Mouse (Mus musculus): ENCODE results near the gene Zfand5. TPM values are rescaled to one million over a fixed set of nuclear protein-coding genes. Genes with fewer than 3 reads are reported as not detected.

Zfand5 gene
- polyA plus RNA-seq, 1 experiment: 252 TPM

DNA sequence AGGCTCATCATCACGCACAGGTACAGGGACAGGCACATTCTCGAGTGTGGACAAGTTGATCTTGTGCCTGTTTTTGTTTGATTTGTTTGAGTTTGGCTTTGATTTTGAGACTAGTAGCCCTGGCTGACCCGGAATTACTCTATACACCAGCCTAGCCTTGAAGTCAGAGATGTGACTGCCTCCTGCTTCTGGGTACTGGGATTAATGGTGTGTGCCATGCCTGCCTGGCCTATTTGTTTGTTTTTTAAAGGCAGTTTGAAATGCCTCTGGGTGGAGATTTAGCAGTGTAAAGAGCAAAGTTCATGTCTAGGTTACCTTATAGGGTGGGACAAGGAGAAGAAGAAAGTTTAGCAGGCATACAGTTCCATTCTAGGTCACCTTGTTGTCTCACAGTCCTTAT is 43.6 kb downstream of the Zfand5 start:
- no peak for TF ChIP-seq POLR2A (IDR thresholded peaks at IDR 0.05; ENCODE audit: insufficient read depth, low read depth, low read length)
- no peak for TF ChIP-seq CTCF (IDR thresholded peaks at IDR 0.05; ENCODE audit: insufficient read depth, low read depth, low read length)
- H3K27ac ChIP-seq (ENCODE audit: insufficient read depth, low read depth, low read length): no peak overlapping the region
- WGBS: 90% methylated on average over 3 of the region's 3 CpGs
- no peaks in the 10 kb centered on the region for H3K4me1 ChIP-seq (ENCODE audit: control insufficient read depth, insufficient read depth, low read length)
- no peak overlapping the region for H3K4me3 ChIP-seq (ENCODE audit: insufficient read depth, low read depth, low read length)

DNA sequence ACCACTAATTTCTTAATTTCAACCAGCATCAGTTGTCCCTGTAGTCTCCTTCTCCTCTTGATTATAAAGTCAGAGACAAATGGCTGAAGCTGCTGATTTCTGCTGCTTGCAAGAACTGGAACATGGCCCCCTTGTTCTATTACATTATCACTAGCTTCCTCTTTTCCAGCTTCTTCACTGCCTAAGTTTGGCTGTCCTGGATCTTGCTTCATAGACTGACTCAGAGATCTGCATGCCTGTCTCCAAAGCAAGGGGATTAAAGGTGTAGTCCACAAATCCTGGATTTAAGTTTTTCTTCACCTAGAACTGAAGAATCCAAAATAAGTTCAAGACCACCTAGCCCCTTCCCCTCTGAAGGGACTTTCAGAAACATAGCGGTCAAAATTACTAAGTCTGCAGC is 47.5 kb downstream of the Zfand5 start:
- Histone ChIP-seq H3K4me3 (ENCODE audit: insufficient read depth, low read depth, low read length) (no peak overlapping the region), H3K27ac (ENCODE audit: insufficient read depth, low read depth, low read length) (no peak overlapping the region), H3K4me1 (ENCODE audit: control insufficient read depth, insufficient read depth, low read length) (no peaks in the 10 kb centered on the region)
- 96% methylated on average over 1 of the region's 1 CpGs for WGBS
- TF ChIP-seq POLR2A (IDR thresholded peaks at IDR 0.05; ENCODE audit: insufficient read depth, low read depth, low read length): no peak
- no peak for TF ChIP-seq CTCF (IDR thresholded peaks at IDR 0.05; ENCODE audit: insufficient read depth, low read depth, low read length)

DNA sequence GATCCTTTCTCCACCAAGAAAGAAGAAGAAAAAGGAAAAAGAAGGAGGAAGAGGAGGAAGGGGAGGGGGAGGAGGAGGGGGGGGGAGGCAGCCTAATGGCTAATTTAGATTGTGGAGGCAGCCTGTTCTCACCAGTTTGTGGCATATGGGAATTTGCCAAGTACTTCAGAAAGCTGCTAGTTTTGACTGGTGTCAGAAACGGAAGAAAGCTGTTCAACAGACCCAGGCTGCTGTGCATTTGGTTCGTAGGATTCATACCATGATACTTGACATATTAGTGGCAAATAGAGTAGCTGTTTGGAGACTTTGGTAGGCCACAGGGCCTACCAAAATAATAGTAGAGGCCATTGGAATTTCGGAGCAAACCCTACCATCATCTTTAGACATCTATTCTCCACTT is 53.3 kb downstream of the Zfand5 start:
- no peaks in the 10 kb centered on the region for H3K4me1 ChIP-seq (ENCODE audit: control insufficient read depth, insufficient read depth, low read length)
- TF ChIP-seq POLR2A (IDR thresholded peaks at IDR 0.05; ENCODE audit: insufficient read depth, low read depth, low read length): no peak
- no peak for TF ChIP-seq CTCF (IDR thresholded peaks at IDR 0.05; ENCODE audit: insufficient read depth, low read depth, low read length)
- no peak overlapping the region for H3K27ac ChIP-seq (ENCODE audit: insufficient read depth, low read depth, low read length)
- H3K4me3 ChIP-seq (ENCODE audit: insufficient read depth, low read depth, low read length): no peak overlapping the region
- 79% methylated on average over 3 of the region's 3 CpGs for WGBS

DNA sequence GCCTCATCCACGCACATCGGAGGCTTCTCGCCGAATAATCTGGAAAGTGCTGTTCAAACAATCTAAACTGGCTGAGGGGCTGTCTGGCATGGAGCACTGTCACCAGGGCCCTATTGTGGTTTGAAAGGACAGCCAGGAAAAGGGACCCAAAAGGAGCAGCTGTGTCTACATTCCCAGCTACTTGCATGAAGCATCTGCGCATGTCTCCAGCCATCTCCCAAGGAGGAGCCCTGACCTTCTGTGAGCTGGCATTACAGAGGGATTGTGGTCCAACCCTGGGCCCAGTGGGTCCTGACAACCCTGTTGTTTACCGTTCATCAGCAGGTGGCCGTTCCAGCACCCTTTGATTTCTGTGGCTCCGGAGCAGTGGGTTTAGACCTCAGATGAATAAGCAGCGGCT is 56.9 kb downstream of the Zfand5 start:
- Histone ChIP-seq H3K4me1 (ENCODE audit: control insufficient read depth, insufficient read depth, low read length) (no peaks in the 10 kb centered on the region), H3K4me3 (ENCODE audit: insufficient read depth, low read depth, low read length) (no peak overlapping the region), H3K27ac (ENCODE audit: insufficient read depth, low read depth, low read length) (no peak overlapping the region)
- no peak for TF ChIP-seq CTCF (IDR thresholded peaks at IDR 0.05; ENCODE audit: insufficient read depth, low read depth, low read length)
- TF ChIP-seq POLR2A (IDR thresholded peaks at IDR 0.05; ENCODE audit: insufficient read depth, low read depth, low read length): no peak
- 65% methylated on average over 9 of the region's 9 CpGs for whole genome bisulfite sequencing

DNA sequence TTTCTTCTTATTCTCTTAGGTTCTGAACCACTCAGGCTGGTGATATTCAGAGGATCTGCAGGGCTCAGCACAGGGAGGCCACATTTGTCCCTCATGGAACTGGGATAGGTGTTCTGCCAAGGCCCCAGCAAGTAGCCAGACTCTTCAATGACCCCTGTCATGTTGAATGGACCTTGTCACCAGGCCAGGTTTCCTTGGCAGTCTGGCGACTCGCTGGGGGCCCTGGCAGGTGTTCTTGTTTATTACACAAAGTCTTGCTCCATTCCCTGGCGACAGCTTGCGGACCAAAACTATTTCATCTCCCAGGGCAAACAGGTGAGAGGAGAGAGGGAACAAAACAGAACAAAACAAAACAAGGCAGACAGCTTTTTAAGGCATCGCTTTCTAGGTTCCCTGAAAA is 57.7 kb downstream of the Zfand5 start:
- no peak for TF ChIP-seq POLR2A (IDR thresholded peaks at IDR 0.05; ENCODE audit: insufficient read depth, low read depth, low read length)
- no peak for TF ChIP-seq CTCF (IDR thresholded peaks at IDR 0.05; ENCODE audit: insufficient read depth, low read depth, low read length)
- Histone ChIP-seq H3K4me1 (ENCODE audit: control insufficient read depth, insufficient read depth, low read length) (no peaks in the 10 kb centered on the region), H3K4me3 (ENCODE audit: insufficient read depth, low read depth, low read length) (no peak overlapping the region), H3K27ac (ENCODE audit: insufficient read depth, low read depth, low read length) (no peak overlapping the region)
- 61% methylated on average over 5 of the region's 5 CpGs for WGBS

DNA sequence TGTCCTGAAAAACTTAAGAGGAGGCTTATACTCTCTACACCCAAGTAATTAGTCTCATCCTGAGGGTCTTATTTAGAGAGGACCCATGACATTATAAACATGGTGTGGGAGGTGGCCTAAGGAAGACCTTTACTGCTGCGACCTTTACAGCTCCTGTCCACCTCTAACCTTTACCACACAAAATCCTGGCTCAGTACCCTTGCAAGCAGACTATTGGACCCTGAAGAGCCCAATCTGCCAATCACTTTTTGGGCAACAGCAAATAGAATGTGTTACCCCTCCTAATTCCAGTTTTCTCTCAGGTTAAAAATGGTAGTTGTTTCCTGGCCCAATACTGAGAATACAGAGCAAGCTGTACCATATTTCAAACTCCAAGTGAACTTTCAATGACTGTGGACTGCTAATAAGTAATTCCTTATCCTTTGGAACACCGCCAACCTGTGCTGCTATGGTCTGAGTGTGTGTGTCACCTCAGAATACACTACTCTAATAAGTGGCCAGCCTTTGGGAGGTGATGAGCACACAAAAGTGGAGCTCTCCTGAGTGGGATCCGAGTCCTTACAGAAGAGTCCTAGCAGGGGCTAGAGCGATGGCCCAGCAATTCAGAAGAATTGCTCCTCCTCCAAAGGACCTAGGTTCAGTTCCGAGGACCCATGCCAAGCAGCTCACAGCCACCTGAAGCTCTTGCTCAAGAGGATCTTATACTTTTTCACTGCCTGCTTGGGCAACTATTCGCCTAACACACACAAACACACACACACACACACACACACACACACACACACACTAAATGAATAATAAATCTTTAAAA is 58.4 kb downstream of the Zfand5 start:
- Histone ChIP-seq H3K4me3 (ENCODE audit: insufficient read depth, low read depth, low read length) (no peak overlapping the region), H3K27ac (ENCODE audit: insufficient read depth, low read depth, low read length) (no peak overlapping the region), H3K4me1 (ENCODE audit: control insufficient read depth, insufficient read depth, low read length) (no peaks in the 10 kb centered on the region)
- 91% methylated on average over 6 of the region's 6 CpGs for WGBS
- TF ChIP-seq CTCF (IDR thresholded peaks at IDR 0.05; ENCODE audit: insufficient read depth, low read depth, low read length): no peak
- no peak for TF ChIP-seq POLR2A (IDR thresholded peaks at IDR 0.05; ENCODE audit: insufficient read depth, low read depth, low read length)

DNA sequence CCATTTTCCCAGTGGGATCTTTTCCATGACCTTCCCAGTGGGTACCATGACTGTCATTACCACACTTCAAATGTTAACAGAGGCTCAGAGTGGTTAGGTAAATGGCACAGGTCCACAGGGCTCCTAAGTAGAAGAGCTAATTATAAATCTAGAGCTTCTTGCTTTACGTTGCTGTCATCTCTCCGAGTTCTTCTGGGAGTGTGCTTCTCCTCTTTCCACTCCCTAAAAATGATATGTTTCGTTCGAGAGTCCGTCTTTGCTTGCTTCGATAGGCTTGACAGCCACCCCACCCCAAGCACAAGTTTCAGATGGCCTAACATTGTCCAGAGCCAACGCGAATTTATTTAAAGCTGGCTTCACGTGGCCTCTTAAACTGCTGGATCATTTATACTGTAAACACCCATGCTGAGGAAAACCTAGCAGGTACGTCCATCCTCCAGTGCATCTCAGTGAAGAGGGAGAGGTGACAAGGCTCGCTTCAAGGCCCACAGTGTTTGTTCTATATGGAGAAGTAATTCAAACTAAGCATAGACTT is 59.6 kb downstream of the Zfand5 start:
- H3K4me3 ChIP-seq (ENCODE audit: insufficient read depth, low read depth, low read length): no peak overlapping the region
- 84% methylated on average over 11 of the region's 11 CpGs for WGBS

More for the DNA sequence above, 59.6 kb downstream of the Zfand5 start:
- Histone ChIP-seq H3K4me1 (ENCODE audit: control insufficient read depth, insufficient read depth, low read length) (no peaks in the 10 kb centered on the region), H3K27ac (ENCODE audit: insufficient read depth, low read depth, low read length) (no peak overlapping the region)
- TF ChIP-seq POLR2A (IDR thresholded peaks at IDR 0.05; ENCODE audit: insufficient read depth, low read depth, low read length): no peak
- no peak for TF ChIP-seq CTCF (IDR thresholded peaks at IDR 0.05; ENCODE audit: insufficient read depth, low read depth, low read length)

Other genes with a start within 250 kb of the Zfand5 start
- 178 TPM in 1 of 2 replicates, not detected in the other for gene Gda, start 201.2 kb downstream of the Zfand5 start, polyA plus RNA-seq (2012; ENCODE audit: insufficient read depth, insufficient read length, low replicate concordance, missing spikeins)

All from olfactory bulb, adult 2 months (tissue).